Mouse (Mus musculus) cerebellum, adult 9-10 months (tissue): Measurements from ENCODE around the gene Dact2.

Source experiments
- DNase-seq: peaks from one replicate; pipeline ENCODE4 v3.0.0; 2022

Dact2 gene

GRCm38 (mm10) chr17:14204061-14204460 lies at the start of gene Dact2:
Gene Dact2 (minus strand): TSS chr17:14204304.
- no peak for DNase-seq

GRCm38 (mm10) chr17:14252456-14252855 lies 48.4 kb upstream of the Dact2 start:
- DNase-seq = no peak

GRCm38 (mm10) chr17:14250401-14250800 lies 46.3 kb upstream of the Dact2 start:
- no peak for DNase-seq

- no peak for DNase-seq
Measured at GRCm38 (mm10) chr17:14249595-14249994, 45.5 kb upstream of the Dact2 start.

GRCm38 (mm10) chr17:14247931-14248330 lies 43.8 kb upstream of the Dact2 start:
- peak; percentile 22 for DNase-seq

- DNase-seq = no peak
Measured at GRCm38 (mm10) chr17:14246266-14246665, 42.2 kb upstream of the Dact2 start.

- DNase-seq = peak; percentile 57
Measured at GRCm38 (mm10) chr17:14244195-14244965, 40.3 kb upstream of the Dact2 start.

GRCm38 (mm10) chr17:14242634-14243033 lies 38.5 kb upstream of the Dact2 start:
- DNase-seq = no peak

GRCm38 (mm10) chr17:14239960-14240359 lies 35.9 kb upstream of the Dact2 start:
- no peak for DNase-seq

GRCm38 (mm10) chr17:14237134-14237533 lies 33.0 kb upstream of the Dact2 start:
- DNase-seq = no peak

GRCm38 (mm10) chr17:14234774-14235389 lies 30.8 kb upstream of the Dact2 start:
- DNase-seq = no peak

GRCm38 (mm10) chr17:14233658-14234057 lies 29.6 kb upstream of the Dact2 start:
- no peak for DNase-seq

GRCm38 (mm10) chr17:14232629-14233028 lies 28.5 kb upstream of the Dact2 start:
- peak; percentile 58 for DNase-seq

- DNase-seq = no peak
Measured at GRCm38 (mm10) chr17:14230698-14231430, 26.8 kb upstream of the Dact2 start.

- no peak for DNase-seq
Measured at GRCm38 (mm10) chr17:14228381-14228780, 24.3 kb upstream of the Dact2 start.

GRCm38 (mm10) chr17:14227601-14228000 lies 23.5 kb upstream of the Dact2 start:
- no peak for DNase-seq

- no peak for DNase-seq
Measured at GRCm38 (mm10) chr17:14226778-14227177, 22.7 kb upstream of the Dact2 start.

GRCm38 (mm10) chr17:14225982-14226652 lies 22.0 kb upstream of the Dact2 start:
- no peak for DNase-seq

- no peak for DNase-seq
Measured at GRCm38 (mm10) chr17:14221893-14222615, 17.9 kb upstream of the Dact2 start.

GRCm38 (mm10) chr17:14220606-14221202 lies 16.6 kb upstream of the Dact2 start:
- DNase-seq = peak; percentile 39

GRCm38 (mm10) chr17:14213976-14214529 lies 9.9 kb upstream of the Dact2 start:
- DNase-seq = no peak

GRCm38 (mm10) chr17:14212796-14213195 lies 8.7 kb upstream of the Dact2 start:
- no peak for DNase-seq
